Mouse (Mus musculus) heart, embryonic 12.5 days (tissue): Measurements from ENCODE around the gene Cd300ld3. TPM values are rescaled to one million over a fixed set of nuclear protein-coding genes. Genes with fewer than 3 reads are reported as not detected.
"Not testable (repeated sequence)": the region's sequence is repeated elsewhere in the genome, so short reads cannot be mapped to it uniquely, and the experiment has no call there.

Source experiments
- ATAC-seq: fragments of 200-750 bp; cut with Nextera tagmentation; 2 replicates; pipeline ENCODE4 v1.8.0; 2017; ENCODE audit warnings: moderate TSS enrichment, moderate library complexity; ENCODE audit not compliant: insufficient number of reproducible peaks, low FRiP score
- H3K27ac ChIP-seq: fragments of 300-500 bp; sonication (generic); 2 replicates; pipeline ENCODE4 v1.5.1; 2016; ENCODE audit warnings: mild to moderate bottlenecking, moderate library complexity; ENCODE audit not compliant: poor library complexity, severe bottlenecking
- H3K27me3 ChIP-seq: fragments of 300-500 bp; sonication (generic); replicated peaks from 2 replicates; pipeline ENCODE4 v1.6.1; 2016; ENCODE audit warnings: mild to moderate bottlenecking, moderate library complexity
- H3K36me3 ChIP-seq: fragments of 300-500 bp; sonication (generic); 2 replicates; pipeline ENCODE4 v1.6.1; 2016; ENCODE audit warnings: mild to moderate bottlenecking, moderate library complexity
- H3K4me1 ChIP-seq: fragments of 300-500 bp; sonication (generic); replicated peaks from 2 replicates; pipeline ENCODE4 v1.6.1; 2016; ENCODE audit warnings: mild to moderate bottlenecking
- H3K4me2 ChIP-seq: fragments of 300-500 bp; sonication (generic); 2 replicates; pipeline ENCODE4 v1.6.1; 2016; ENCODE audit warnings: mild to moderate bottlenecking, moderate library complexity
- H3K4me3 ChIP-seq: fragments of 300-500 bp; sonication (generic); 2 replicates; pipeline ENCODE4 v1.5.1; 2016; ENCODE audit warnings: mild to moderate bottlenecking
- H3K9ac ChIP-seq: fragments of 300-500 bp; sonication (generic); 2 replicates; pipeline ENCODE4 v1.6.1; 2016; ENCODE audit warnings: mild to moderate bottlenecking, moderate library complexity
- H3K9me3 ChIP-seq: fragments of 300-500 bp; sonication (generic); replicated peaks from 2 replicates; pipeline ENCODE4 v1.6.1; 2016; ENCODE audit warnings: mild to moderate bottlenecking, moderate library complexity
- WGBS: fragments of 180-500 bp; shearing (Covaris S2); methylation state at CpG from one replicate; pipeline ENCODE4 v1.1.7; 2016; 5-methylcytosine and 5-hydroxymethylcytosine counted together
- polyA plus RNA-seq: library from polyadenylated mRNA; unstranded; fragments of >200 nt; fragmentation: Nextera tagmentation; extraction: Ambion mirVana; gene quantifications from 2 replicates; pipeline ENCODE4 v1.2.1, GENCODE M21; 2016

Cd300ld3 gene
- polyA plus RNA-seq, 1 experiment from 2014 or later: not detected

DNA sequence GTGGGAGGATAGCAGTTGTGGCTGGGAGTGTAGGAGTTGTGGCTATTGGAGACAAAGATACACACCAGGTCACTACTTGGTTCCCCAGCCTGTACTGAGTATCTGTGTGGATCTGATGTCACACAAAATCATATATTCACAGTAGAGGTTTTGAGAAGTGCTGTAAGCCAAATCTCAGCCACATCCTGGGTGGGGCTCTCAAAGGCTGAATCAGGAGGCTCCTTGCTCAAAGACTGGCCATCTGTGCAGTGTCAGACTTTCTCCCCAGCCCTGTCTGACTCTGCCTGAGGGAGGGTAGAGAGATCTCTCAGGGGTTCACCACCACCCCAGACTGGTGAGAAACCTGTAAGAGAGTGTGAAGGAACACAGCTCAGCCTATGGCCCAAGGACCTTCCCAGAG, 6.3 kb upstream of the Cd300ld3 start:
- Histone ChIP-seq H3K4me2 (no peak overlapping the region), H3K9me3 (no peaks in the 10 kb centered on the region), H3K27ac (no peak overlapping the region), H3K9ac (no peak overlapping the region), H3K4me1 (no peaks in the 10 kb centered on the region), H3K27me3 (peaks cover 3% of the 10 kb centered on the region; the same call in 1 of the 2 replicates), H3K36me3 (no peaks in the 10 kb centered on the region), H3K4me3 (no peak overlapping the region)
- ATAC-seq: no peak

DNA sequence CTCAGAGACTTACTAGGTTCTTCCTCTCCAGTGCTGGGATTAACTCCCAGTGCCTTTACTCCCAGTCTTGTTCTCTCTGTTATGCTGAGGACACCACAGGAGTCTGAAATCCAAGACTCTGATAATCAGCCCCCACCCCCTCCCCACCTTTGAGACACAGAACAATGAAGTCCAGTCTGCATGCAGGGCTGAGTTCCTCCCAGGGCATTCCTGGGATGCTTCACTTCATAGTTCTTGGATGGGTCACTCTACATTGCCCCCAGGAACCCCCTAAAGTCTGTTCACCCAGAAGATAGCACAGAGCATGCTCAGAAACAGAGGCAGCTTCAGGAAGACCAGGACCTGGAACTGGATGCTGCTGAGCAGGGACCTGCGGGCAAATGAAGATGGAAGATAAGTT, 4.8 kb upstream of the Cd300ld3 start:
- Histone ChIP-seq H3K4me1 (no peaks in the 10 kb centered on the region), H3K9me3 (no peaks in the 10 kb centered on the region), H3K4me2 (no peak overlapping the region), H3K9ac (no peak overlapping the region), H3K36me3 (no peaks in the 10 kb centered on the region), H3K27ac (no peak overlapping the region), H3K27me3 (peaks cover 3% of the 10 kb centered on the region; the same call in 1 of the 2 replicates), H3K4me3 (no peak overlapping the region)
- 92% methylated on average over 1 of the region's 1 CpGs for WGBS
- ATAC-seq: no peak

DNA sequence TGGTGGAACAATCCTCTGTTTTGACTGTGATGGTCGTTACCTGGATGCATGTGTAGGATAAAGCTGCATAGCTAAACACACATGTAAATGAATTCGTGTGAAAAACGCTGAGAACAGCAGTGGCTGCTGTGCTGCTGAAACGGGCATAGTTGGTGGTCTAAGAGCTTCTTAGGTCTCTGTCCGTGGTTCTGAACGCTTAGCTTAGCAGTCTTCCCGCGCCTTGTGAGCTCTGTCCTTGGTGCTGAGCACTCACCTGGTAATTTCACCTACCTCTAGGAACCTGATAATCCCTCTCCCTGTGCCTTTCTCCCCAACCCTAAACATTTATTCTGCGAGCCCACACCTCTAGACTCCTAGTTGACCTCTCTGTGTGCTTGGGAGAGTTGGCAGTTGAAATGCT, 4.0 kb upstream of the Cd300ld3 start:
- H3K4me3 ChIP-seq: no peak overlapping the region
- H3K4me2 ChIP-seq: no peak overlapping the region
- 2% methylated on average over 9 of the region's 9 CpGs for WGBS
- peaks cover 3% of the 10 kb centered on the region; the same call in 1 of the 2 replicates for H3K27me3 ChIP-seq
- no peak overlapping the region for H3K9ac ChIP-seq
- ATAC-seq: no peak
- H3K4me1 ChIP-seq: no peaks in the 10 kb centered on the region
- no peaks in the 10 kb centered on the region for H3K9me3 ChIP-seq
- no peak overlapping the region for H3K27ac ChIP-seq
- no peaks in the 10 kb centered on the region for H3K36me3 ChIP-seq

DNA sequence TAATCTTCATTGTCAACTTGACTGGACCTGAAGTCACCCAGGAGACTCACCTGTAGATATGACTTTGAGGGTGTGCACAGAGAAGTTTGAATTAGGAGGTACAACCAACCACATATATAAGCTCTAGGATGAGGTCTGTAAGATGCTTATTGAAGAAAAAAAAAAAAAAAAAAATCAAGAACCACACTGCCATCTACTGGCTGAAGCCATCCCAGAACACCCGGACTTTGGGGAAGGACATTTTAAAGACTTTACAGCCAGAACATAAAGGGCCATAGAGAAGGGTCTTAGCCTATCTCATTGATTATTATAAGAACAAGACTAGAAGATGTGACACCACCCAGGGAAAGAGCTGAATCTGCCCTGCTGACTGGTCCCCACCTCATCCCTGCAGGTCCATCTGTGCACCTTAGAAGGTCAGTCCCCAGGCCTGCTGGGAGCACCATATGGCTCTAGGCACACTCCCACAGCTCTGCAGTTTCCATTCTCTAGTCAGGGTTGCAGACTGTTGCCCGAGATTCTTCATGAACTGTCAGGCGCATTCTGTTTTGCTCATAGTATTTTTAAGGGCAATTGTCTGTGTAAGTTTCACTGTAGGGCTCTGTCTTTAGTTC, 1.2 kb upstream of the Cd300ld3 start:
- Histone ChIP-seq H3K9ac (no peak overlapping the region), H3K4me1 (no peaks in the 10 kb centered on the region), H3K4me3 (no peak overlapping the region), H3K4me2 (no peak overlapping the region), H3K36me3 (no peaks in the 10 kb centered on the region), H3K27ac (no peak overlapping the region), H3K9me3 (no peaks in the 10 kb centered on the region), H3K27me3 (0 out of 2 replicates have a peak, but pooled peaks cover 3% of the 10 kb centered on the region)
- WGBS: 39% methylated on average over 3 of the region's 3 CpGs
- no peak for ATAC-seq

DNA sequence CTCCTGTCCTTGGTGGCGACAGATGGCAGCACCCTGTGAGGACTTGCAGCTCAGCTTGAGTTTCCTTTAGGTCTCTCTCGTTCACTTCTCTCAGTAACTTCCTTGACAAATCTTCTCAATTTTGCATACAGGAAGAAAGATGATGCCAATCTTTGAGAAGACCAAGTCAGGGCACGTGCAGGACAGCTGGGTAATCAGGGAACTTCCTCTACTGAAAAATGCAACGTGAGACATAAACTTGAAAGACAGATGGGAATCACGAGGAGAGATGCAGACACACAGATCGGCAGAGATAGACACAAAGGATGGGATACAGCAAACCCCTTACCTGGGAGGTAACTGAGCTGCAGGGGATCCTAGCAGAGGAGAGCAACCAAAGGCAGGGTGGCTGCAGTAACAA, 10.5 kb downstream of the Cd300ld3 start, which contains the start of gene Cd300ld5:
Gene Cd300ld5 (minus strand): TSS at position 101 of the 400 bp plus-strand sequence.
- not testable (repeated sequence) for H3K27ac ChIP-seq, H3K36me3 ChIP-seq, ATAC-seq, H3K9me3 ChIP-seq, H3K4me3 ChIP-seq, H3K4me1 ChIP-seq, H3K9ac ChIP-seq, H3K4me2 ChIP-seq, H3K27me3 ChIP-seq
- WGBS: no CpG with 5 or more reads among the region's 6 CpGs

DNA sequence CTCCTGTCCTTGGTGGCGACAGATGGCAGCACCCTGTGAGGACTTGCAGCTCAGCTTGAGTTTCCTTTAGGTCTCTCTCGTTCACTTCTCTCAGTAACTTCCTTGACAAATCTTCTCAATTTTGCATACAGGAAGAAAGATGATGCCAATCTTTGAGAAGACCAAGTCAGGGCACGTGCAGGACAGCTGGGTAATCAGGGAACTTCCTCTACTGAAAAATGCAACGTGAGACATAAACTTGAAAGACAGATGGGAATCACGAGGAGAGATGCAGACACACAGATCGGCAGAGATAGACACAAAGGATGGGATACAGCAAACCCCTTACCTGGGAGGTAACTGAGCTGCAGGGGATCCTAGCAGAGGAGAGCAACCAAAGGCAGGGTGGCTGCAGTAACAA, 21.3 kb downstream of the Cd300ld3 start, which contains the start of gene Cd300ld4:
Gene Cd300ld4 (minus strand): TSS at position 101 of the 400 bp plus-strand sequence.
- ATAC-seq: not testable (repeated sequence)

DNA sequence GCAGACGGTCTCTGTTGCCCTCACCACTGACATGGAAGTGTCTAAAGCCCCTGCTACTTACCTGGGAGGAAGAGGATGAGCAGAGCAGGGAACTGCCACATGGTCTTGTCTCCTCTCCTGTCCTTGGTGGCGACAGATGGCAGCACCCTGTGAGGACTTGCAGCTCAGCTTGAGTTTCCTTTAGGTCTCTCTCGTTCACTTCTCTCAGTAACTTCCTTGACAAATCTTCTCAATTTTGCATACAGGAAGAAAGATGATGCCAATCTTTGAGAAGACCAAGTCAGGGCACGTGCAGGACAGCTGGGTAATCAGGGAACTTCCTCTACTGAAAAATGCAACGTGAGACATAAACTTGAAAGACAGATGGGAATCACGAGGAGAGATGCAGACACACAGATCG, 32.1 kb downstream of the Cd300ld3 start, which contains the start of gene Cd300ld2:
Gene Cd300ld2 (minus strand): TSS at position 101 of the 400 bp plus-strand sequence.
- not testable (repeated sequence) for ATAC-seq, H3K9me3 ChIP-seq, H3K27me3 ChIP-seq, H3K4me3 ChIP-seq, H3K4me1 ChIP-seq, H3K36me3 ChIP-seq, H3K27ac ChIP-seq, H3K9ac ChIP-seq, H3K4me2 ChIP-seq
- no CpG with 5 or more reads among the region's 7 CpGs for WGBS

More for the DNA sequence above, 21.3 kb downstream of the Cd300ld3 start, which contains the start of gene Cd300ld4:
- H3K36me3 ChIP-seq, H3K27me3 ChIP-seq, H3K9me3 ChIP-seq, H3K4me3 ChIP-seq, H3K4me1 ChIP-seq, H3K4me2 ChIP-seq, H3K9ac ChIP-seq, H3K27ac ChIP-seq: not testable (repeated sequence)
- WGBS: no CpG with 5 or more reads among the region's 6 CpGs

- Histone ChIP-seq H3K9ac (no peak overlapping the region), H3K4me1 (no peaks in the 10 kb centered on the region), H3K4me3 (no peak overlapping the region), H3K27me3 (peaks cover 4% of the 10 kb centered on the region; the same call in 1 of the 2 replicates), H3K9me3 (no peaks in the 10 kb centered on the region), H3K36me3 (no peaks in the 10 kb centered on the region), H3K27ac (no peak overlapping the region), H3K4me2 (no peak overlapping the region)
- ATAC-seq: no peak
- WGBS: 75% methylated on average over 5 of the region's 5 CpGs
Measured at GRCm38 (mm10) chr11:115004070-115004469, 44.1 kb downstream of the Cd300ld3 start.

GRCm38 (mm10) chr11:115001474-115002040, 46.7 kb downstream of the Cd300ld3 start, which contains the start of gene Cd300c2:
Cd300c2 (minus strand) TSS chr11:115001880.
- Histone ChIP-seq H3K36me3 (no peaks in the 10 kb centered on the region), H3K9ac (no peak within 1 kb of the TSS), H3K9me3 (no peaks in the 10 kb centered on the region), H3K4me2 (no peak within 1 kb of the TSS), H3K27ac (no peak within 1 kb of the TSS), H3K4me1 (no peaks in the 10 kb centered on the region), H3K27me3 (peaks cover 13% of the 10 kb centered on the region; the same call in 1 of the 2 replicates), H3K4me3 (no peak within 1 kb of the TSS)
- no peak for ATAC-seq
- 67% methylated on average over 7 of the region's 7 CpGs for WGBS
